Mouse (Mus musculus): ENCODE measurements around the gene Sertm1.

DNA sequence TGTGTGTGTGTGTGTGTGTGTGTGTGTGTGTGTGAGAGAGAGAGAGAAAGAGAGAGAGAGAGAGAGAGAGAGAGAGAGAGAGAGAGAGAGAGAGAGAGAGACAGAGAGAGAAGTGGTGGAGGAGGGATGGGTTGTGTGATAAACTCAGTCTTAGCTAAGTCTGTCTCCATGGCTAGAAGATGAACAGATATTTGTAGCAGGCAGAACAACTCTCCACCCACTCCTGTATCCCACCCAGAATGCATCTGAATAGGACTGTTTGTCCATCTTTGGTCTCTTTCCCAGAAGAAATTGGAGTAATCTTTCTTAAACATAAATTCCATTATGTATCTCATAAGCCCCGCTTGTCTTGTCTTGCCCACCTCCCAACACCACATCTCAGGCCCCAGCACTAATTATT is 20.8 kb downstream of the Sertm1 start:
- TF ChIP-seq CTCF (IDR thresholded peaks at IDR 0.05; ENCODE audit: low read depth) (no peak), EP300 (IDR thresholded peaks at IDR 0.05; ENCODE audit: low read depth) (no peak)

Data from liver, embryonic 14.5 days (tissue).